Mouse (Mus musculus) right cerebral cortex, adult 2 months (tissue): Measurements from ENCODE around the gene Pstk.
"Not testable (repeated sequence)": the region's sequence is repeated elsewhere in the genome, so short reads cannot be mapped to it uniquely, and the experiment has no call there.

Experiments
- DNase-seq, 2 experiments: peaks; one replicate each; pipeline ENCODE4 v3.0.0; 2021 to 2022; ENCODE audit warnings: low spot score in 2 of 2

Gene Pstk

DNA sequence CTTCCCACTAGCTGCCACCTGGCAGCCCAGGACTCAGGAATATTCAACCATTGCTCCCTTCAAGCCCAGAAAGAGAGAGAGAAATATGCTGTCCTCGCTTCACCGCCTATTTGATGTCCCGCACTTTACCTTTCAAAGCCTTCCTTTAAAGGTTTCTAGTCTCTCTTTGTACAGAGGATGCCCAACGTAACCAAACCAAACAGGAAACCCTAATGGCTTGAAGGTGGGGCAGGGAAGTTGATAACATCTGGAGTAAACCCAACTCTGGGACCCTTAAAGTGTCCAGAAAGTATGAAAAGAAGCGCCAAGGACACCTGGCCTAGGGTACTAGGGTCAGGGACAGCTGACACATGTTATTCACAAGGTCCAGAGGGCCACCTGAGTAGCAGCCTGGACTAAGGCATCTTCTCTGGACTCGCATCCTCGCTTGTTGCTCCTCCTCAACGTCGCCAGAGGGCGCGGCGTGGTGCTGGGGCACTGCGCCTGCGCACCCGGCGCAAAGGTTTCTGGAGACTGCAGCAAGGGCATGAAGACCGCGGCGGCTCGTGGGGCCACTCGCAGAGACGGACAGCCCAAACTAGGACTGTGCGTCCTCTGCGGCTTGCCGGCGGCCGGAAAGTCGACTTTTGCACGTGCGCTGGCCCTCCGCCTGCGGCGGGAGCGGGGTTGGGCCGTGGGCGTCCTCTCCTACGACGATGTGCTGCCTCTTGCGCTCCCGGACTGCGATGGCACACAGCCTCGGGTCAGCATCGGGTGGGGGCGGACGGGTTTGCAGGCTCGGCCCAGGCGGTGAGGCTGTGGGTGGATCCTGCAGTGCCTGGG lies at the start of gene Pstk:
Gene Pstk (plus strand): TSS at position 494 of the 822 bp plus-strand sequence.
- DNase-seq: peak; percentile 87 to 92

DNA sequence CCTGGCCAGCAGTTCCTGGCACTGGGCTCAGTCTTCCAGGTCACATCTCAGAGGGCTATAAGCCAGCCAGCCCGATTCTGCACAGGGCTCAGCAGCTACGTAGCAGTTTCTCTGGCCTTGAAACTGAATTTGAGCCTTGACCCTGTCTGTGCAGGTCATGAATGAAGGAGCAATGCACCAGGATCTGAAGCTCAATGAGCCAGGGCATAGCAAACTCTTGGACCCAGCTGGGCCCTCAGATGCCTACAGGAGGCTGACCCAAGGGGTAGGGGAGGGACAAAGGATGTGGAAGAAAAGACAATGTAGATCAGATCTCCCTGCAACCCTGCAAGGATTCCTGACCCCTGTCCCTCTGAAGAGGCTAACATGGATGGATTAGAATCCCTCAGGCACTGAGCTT lies 48.7 kb upstream of the Pstk start, which contains the start of gene Cuzd1:
Gene Cuzd1 (minus strand): TSS at position 101 of the 400 bp plus-strand sequence.
- DNase-seq: no peak

DNA sequence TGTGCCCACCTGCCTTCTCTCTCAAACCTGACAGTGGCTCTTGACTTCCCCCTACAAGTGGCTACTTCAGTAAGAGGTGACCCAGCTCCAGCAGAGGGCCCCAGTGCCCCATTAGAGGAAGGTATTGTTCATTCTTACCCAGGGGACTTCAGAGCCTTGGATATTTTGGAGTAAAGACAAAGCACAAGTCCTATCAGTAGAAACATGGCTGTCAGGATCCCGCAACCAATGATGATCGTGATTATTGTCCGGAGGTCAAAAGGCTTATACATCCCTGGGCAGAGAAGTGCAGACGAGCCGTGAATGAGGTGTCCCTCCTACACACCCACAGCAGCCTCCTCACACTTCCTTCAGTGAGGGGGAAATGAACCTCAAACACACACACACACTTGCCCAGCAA lies 43.9 kb upstream of the Pstk start:
- DNase-seq: no peak

DNA sequence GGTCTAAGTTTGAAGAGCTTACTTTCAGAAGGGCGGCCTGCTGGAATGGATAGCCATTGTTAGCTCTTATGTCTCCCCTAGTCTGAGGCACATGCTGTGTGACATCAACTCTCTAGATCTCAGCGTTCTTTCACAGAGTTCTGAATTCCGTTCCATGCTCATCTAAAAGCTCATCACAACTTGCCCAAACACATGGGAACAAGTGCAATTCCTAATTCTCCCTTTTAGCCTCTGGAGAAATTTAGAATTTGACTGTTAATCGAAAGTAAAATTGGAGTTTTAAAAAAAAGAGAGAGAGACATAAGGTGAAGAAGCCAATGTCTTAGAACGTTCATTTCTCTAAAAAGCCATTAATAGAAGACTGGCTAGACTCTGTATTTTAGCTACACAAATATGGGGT lies 41.5 kb upstream of the Pstk start, which contains the start of gene Fam24b:
Gene Fam24b (minus strand): TSS at position 101 of the 400 bp plus-strand sequence.
- no peak for DNase-seq

DNA sequence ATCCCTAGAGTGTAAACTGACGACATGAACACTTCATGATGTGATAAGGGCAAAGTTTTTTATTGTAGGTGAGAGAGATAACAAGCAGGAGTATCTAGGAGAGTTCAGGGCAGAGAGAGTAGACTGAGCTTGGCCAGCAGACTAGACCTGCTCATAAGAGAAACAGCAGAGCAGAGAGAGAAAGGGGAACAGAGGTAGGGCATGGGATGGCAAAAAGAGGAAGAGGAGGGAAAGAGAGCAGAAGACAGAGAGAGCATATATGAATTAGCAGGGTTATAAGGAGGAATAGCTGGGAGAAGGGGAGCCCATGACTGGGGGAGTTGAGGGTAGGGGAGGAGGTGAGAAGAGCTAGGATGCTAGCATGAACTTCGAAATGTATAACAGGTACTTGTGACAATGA lies 39.3 kb upstream of the Pstk start:
- DNase-seq: no peak

DNA sequence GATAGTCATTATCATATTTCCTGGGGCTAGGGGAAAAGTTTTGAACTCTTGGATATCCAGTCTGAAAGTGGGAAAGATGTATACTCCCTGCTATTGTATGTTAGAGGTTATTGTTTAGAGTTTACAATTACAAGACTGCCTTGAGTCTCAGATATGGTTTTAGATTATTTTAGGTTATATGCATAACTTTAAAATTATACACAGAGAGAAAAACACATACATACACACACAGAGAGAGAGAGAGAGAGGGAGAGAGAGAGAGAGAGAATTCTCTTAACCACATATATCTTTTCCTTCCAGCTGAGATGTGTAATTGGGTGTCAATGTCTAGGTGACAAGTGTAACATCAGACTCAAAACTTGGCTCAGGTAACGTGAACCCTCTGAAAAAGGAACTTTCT lies 37.4 kb upstream of the Pstk start, which contains the start of gene Fam24a:
Gene Fam24a (plus strand): TSS at position 301 of the 400 bp plus-strand sequence.
- DNase-seq: no peak

DNA sequence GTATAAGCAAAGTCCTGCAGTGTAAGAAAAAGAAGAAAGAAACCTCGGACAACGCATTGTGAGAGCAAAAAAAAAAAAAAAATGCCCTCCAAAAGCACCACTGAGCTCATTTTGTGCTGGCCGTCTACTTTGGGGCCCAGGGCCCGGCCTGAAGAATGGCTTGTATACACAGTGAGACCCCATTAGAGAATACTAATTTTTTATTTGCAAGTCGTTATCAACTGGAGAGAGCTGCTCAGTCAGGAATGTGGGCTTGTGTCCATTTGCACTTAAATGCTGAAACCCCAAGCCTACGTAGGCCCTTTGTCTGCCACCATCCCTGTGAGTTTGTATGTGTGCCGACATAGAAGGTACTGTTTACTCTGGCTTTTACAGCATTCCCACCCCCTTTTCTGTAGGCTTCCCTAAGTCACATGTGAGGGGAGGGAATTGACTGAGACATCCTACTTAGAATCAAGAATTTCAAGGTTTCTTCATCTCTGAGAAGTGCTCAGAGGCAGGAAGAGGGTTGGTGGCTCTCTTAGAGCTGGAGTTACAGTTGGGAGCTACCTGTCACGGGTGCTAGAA lies 33.4 kb upstream of the Pstk start:
- no peak for DNase-seq

DNA sequence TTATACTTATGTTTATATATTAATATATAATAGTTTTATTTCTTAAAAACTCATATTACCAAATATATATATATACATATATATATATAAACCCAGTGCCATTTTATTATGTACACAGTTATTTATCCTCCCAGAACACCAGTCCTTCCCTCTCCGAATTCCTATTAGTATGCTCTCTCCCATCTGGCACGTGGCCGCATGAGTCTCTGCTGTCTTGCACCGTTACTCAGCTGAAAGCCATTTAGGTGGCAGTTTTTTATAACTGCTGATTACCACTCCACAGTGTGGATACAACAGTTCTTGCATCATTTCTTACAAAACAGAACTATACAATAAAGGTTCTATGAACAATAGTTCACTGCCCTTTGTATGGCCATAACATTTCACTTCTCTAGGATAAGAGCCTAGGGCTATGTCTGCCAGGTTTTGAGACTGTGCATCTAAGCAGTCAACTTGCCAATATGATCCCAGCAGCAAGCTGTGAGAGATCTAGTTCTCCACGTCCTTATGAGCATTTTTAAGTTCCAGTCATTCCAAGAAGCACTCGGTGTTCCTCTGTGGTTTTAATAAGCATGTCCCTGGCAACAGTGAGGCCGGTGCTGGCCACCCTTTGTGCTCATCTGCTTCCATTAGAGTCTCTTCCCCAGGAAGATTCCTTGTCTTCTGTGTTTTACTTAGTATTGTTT lies 24.9 kb upstream of the Pstk start:
- no peak for DNase-seq

DNA sequence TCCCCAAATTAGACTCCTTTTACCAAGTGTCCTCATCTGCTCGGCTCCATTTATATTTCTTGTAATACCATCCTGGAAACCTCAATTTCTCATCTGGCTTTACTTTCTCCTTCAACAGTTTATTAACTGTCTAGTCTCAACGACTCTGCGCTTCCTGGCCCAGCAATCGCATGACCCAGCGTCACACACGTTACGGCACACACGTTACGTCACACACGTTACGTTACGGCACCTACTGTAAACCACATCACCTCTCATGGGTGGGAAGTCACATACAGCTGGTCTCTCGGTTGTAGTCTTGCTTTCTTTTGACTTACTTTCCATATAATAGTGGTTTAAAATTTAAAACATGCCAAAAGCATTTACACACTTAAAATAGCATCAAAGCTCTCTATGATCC lies 14.8 kb upstream of the Pstk start:
- no peak for DNase-seq

DNA sequence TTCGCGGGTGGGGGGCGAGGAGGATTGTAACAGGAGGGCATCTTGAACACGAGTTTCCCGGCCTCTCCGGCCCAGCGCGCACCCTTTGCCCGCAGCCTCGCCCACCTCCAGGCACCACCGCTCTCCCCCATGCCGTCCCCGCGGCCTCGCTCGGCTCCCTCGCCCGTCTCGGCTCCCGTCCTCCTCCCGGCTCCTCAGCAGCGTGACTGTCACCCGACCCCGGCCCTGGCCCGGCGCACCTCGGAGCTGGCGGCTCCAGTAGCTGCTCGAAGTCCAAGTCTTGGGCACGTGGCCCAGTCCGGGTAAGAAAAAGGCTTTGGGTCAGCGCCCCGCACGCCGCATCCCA lies 8.7 kb upstream of the Pstk start:
- no peak for DNase-seq

DNA sequence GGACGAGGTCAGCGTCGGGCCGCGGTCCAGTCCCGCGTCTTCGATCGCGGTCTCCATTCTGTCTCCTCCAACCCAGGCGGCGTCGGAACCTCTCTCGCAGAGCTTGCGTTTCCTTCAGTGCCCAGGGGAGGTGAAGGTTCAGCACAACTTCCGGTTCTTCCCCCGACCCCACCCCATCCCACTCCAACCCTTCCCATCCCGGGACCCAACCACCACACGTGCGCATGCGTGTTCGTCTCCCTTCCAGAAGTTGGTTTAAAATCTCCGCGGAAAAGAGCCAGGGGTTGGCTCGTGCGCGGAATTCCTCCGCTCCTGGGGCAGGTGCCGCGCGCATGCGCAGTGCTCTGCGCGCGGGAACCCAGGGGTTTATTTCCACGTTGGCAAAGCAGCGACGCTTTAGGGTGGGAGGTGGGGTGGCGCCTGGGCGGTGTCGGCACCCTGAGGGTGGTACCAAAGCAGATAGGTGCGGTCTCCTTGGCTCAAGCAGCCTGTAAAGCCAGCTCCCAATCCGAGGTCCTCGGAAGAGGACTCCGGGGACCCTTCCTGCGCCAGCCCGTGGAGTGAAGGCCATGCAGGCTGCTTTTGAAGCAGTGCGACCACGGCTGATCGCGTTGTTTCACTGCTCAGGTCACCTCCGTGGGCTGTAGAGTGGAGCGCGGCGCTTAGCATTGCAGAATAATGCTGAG lies 8.2 kb upstream of the Pstk start, which contains the start of gene 2310057M21Rik:
Gene 2310057M21Rik (minus strand): TSS at position 145 of the 686 bp plus-strand sequence.
- peak; percentile 93 to 94 for DNase-seq

DNA sequence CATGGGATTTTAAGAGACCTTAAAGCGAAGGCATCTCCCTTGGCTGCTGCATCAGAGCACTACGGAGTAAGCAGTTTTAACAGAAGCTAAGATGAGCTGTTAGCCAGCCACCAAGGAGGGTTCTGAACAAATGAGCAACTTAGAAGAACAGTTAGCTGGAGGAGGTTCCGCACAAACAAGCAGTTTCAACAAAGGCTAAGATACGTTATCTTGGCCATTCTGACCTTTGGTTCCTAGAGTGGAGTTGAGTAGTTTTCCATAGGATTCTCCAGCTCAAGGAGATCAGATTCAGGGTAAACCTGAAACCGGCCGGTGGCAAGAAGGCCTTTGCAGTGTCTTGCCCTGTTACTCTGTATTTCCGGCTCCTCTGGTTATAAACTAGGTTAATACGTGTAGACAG lies 6.8 kb upstream of the Pstk start:
- no peak for DNase-seq

DNA sequence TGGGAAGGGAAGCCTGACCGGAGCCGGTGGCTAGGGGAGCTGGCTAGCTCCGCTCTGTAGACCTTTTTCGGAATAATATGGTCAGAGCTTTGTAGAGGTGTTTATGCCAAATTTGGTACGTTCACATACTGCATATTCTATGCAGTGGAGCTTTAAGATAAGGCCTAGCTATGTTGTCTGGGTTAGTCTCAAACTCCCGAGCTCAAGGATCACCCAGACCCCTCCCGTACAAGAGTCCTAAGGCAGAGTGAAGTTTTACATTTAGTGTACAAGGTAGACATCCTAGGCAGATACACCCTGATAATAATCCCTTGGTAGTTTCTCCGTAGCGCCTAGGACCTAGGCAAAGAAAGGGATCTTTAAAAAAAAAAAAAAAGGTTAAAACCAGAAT lies 524 bp downstream of the Pstk start:
- no peak for DNase-seq

DNA sequence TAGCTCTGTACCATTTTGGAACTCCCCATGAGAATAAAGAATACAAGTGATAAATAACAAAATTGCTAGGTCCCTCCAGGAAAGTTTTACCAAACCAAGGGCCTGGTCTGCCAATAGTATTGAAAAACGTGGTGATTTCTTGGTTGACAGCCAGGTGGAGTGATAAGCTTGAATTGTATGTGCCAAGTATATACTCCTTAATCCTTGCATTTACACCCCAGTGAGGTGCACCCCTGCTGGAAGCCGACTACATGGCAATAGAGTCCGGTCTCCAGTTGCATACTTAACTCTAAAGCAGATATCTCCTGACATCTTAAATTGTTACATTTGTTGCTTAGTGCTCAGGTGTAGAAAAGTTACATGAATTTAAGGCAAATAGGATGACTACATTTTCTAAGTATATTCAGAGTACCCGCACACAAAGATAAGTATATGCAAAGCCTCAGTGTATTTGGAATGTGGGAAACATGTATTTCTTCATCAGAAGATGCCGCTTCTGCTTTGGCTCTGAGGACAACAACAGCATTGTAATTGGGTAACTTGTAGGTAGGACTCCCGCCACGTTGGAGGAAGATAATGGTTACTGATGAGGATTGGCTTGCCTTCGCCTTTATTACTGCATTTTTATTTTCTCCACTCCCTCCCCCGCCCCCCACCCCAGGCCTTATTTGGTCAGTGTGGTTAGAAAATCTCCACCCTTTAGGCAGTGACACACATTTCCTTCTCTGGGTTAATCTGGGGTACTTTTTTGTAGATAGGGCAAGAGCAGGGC lies 1.1 kb downstream of the Pstk start:
- no peak for DNase-seq

DNA sequence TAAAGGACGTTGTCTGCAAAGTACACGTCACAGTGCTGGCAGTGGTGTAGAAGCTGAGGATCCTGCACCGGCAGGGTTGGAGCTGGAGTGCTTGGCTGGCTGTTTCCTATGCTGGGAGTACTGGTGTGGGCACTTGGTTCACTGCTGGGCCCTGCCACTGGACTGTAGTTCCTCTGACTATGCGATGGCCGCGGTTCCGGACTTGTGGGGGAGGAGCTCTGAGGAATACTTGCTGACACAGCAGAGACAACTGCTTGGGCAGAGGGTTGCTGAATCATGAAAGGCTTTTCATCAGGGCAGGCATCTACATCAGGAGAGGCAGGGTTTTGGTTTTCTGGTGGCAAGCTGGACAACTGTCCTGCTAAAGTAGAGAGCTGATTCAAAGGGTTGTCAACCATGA lies 20.8 kb downstream of the Pstk start:
- DNase-seq: not testable (repeated sequence)

DNA sequence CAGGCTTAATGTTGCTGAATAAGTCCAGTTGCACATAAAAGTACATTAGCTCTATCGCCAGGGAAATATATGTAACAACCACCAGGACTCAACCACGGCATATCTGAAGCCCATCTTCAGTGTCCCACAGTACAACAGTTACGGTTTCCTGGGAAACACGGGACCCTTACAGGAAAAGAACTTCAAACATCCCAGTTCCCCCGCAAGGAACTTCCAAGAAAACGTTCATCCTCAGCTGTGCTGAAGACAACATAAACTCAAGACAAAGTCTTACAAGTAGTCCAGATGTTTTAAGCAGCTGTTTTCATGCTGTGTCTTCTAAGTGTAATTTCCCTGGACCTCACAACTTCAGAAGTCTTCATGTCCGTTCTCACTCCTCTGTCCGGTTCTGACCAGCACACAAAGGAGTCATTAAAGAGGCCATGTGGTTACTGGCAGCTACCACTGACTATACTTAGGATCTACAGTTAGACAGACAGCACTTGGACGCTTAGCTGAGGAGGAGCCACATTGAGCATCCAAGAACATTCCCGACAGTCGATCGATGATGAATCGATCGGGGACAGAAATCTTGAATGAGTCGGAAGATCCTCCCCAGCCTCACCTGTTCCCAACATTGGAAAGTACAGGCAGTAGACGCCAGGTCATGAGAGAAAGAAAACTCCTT lies 38.5 kb downstream of the Pstk start:
- DNase-seq: peak in 1 of 2 experiments; percentile 17

DNA sequence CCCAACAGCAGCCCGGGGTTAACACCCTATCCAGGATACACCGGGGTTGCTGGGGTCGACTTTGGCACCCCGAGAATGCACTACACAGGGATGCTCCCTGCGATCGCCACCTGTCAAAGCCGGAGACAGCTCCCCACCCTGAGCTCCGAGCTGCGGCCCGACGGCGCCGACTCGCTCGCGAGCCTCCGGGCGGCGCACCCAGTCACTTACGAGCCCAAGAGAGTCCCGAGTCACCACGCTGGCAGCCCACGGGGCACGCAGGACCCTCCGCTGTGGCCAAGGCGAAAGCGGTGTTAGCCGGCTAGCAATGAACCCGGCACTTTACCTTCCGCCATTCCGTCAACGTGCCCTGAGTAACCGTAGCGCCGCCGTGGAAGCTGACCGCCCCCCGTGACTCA lies 39.0 kb downstream of the Pstk start:
- no peak for DNase-seq

DNA sequence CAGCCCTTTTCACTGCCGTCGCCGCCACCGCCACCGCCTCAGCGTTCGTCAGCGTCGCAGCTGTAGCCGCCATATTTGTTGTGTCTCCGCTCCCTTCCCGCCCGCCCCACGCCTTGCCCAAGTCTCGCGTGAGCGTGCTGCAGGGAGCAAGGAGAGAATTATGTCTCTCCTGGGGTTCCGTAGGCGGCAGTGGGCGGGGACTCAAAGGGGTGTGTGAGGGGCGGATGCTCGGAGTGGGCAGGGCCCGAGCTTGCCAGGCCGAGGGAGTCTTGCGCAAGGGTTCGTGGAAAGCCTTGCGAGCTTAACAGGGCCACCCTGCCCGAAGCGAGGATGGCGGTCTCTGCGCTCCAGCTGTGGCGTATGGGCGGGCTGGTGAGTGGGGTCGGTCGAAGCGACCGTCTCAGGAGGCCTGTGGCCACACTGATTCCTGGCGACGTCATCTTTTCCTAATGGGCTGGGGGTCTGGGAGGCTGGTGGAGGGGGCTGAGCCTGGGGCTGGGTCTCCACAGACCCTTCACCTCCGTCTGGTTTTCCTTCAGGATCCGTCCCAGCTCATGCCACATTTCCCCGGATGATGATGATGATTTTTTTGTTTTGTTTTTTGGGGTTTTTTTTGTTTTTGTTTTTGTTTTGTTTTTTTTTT lies 39.6 kb downstream of the Pstk start, which contains the start of the genes Ikzf5 and Acadsb:
Gene Ikzf5 (minus strand): TSS at position 106 of the 643 bp plus-strand sequence.
Gene Acadsb (plus strand): TSS at position 186 of the 643 bp plus-strand sequence.
- peak; percentile 99 to 100 for DNase-seq

DNA sequence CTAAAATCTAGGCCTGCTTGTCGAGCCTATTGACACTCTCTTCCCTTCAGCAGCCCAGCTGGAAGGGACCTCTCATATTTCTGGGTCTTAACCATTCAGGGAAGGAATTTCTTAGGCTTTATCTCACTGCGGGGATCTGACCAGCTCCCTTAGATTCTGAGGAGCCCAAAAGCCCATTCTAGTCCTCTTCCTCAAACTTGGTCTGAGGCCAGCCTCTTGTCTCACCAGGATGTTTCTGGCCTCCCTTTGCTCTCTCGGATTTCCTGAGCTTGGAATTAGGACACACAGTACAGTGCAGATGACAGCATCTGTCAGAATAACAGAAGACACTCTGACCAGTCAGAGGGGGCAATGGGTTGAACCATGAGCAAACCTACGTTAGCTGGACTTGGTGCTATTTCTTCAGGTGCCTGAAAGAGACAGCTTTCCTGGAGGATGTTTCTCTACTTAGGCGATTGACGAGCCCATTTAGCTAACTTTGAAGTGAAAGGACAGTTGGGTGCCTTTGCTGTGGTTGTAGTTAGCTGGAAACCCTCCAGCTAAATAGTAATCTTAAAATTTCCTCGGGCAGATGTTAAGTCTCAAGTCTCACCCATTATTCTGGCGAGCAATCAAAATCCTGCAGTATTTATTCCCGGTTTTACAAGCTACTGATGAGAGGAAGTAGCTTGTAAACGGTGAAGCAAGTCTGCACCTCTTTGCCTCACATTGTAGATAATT lies 40.4 kb downstream of the Pstk start:
- no peak for DNase-seq
